Mouse (Mus musculus) layer of hippocampus, postnatal 36 days (tissue): Measurements from ENCODE around the gene Fbxw8. TPM values are rescaled to one million over a fixed set of nuclear protein-coding genes. Genes with fewer than 3 reads are reported as not detected.

ENCODE experiments used
- DNase-seq, 2 experiments: peaks; one replicate each; pipeline ENCODE4 v3.0.0; 2022
- total RNA-seq, 2 experiments: library from RNA; stranded (reverse); gene quantifications; 2 replicates each; pipeline ENCODE4 v1.2.3; 2021

Fbxw8 gene
- total RNA-seq, 2 experiments from 2014 or later: 35.2 to 37.7 TPM

DNA sequence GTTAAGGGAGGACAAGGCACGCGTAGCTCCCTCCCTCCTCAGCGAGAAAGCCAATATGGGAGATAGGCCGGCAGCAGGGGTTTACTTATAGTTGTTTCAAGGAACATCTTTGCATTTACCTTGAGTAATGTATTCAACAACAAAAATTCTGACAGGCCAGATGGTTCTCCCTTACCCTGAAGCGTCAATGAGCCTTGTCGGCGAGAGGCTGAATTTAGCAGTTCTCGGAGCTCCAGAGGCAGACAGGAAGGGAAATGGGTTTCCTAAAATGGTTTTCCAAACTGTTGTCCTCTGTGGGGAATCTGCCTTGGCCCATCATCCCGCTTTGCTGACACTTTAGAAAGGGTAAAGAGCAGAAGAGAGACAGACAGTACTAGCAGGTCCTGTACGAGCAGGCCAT, 48.6 kb downstream of the Fbxw8 start:
- DNase-seq: no peak

DNA sequence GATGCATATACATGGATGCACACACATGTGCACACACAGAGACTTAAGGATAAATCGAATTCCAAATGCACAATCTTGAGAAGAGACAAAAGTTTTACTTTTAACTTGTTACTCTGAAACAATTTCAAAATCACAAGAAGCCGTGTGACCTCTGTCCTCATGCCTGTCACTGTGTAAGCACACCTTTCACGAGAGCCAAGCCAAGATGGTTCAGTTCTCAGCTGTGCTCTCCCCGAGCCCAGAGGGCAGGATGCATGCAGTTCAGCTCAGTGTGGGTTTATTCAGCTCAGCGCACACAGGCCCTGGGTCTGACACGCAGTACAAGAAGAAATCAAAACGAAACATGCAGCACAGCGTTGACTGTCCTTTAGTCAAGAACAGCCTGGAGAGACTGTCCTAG, 49.7 kb downstream of the Fbxw8 start:
- DNase-seq: no peak

DNA sequence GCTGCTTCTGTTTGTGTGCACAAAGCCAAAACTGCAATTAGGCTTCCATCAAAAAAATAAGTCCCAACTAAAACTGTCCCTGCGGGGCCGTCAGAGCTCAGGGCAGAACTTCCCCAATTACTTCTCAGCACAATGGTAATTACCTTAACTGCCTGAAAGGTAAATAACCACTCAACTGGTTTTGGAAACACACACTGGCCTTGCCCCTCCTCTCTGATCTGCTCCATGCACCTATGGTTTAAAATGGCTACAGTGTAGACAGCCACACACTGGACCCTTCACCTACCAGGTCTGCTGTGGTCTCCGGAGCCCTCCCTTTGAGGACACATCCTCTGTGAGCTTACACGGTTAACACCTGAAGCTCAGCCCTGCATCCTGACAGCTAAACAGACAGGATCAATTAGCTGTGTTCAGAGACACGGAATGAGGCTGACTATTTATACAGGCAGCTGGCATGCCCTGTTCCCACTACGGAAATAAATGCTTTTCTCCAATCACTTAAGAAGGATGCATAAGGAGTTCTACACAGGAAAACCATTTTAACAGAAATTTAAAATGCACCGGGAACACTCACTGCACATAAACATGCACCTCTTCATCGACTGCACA, 55.3 kb downstream of the Fbxw8 start:
- no peak for DNase-seq

DNA sequence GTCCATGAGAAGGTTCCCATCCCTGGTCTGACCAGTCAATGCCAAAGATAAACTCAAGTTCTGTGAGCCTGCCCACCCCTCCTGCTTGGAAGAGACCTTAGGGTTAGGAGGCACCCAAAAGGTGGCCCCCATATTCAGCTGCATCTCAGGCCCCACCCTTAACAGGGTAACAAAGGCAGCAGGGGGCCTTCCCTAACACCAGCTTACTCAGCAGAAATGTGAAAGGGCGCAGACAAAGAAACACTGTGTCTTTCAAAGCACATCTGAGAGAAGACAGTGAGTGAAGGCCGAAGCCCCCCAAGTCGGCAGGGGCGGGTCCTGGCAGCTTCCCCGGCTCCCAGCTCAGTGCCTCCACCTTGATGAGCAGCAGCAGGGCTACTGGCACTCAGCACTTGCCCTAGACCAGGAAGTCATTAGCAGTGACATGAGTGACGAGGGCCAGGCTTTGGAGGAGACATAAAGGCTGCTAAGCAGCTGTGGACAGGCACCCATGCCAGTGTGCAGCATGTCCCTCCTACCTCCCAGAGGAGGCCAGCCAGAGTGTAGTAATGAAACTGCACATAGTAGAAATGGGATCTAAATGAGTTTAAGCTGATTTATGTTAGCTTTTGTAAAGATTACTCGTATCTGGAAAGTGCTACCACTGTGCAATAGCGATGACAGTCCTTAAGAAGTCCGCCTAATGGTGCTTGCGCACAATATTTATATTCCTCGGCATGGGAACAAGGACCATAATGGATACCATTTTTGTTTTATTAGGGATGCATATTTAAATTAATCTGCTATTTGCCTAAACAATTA, 56.0 kb downstream of the Fbxw8 start:
- DNase-seq: no peak

DNA sequence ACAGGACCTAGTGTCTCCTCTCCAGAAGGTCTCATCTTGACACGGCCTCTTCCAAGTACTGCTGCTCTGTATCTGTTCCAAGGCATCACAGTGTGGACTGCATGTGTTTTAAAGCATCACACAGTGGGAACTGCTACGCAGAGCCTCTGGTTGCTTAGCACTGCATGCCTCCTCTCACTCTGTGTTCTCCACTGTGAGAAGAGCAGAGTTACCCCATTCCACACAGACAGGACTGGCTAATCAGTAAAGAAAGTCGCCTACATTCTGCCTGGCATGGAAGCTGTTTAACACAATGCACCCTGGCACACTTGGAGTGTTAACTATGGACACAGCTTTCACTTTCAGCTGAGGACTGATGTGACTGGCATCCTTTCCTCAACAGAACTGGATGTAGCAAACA, 58.9 kb downstream of the Fbxw8 start:
- no peak for DNase-seq

DNA sequence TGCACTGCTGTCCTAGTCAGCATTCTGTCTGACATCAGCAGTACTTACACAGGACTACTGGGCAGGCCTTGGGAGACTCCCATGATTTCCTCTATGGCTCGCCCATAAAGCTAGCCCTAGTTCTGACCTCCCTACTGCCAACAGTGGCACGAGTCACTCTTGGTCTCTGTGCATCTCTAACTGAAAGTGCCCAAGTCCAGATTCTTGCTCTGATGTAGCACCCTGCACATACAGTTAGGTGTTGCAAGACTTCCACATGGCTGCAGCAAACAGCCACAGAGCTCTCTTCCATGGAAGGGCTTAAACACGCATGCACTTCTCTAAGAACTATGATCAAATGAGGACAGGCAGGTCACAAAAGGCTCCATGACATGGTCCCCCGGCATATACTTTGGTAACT, 59.4 kb downstream of the Fbxw8 start:
- no peak for DNase-seq

DNA sequence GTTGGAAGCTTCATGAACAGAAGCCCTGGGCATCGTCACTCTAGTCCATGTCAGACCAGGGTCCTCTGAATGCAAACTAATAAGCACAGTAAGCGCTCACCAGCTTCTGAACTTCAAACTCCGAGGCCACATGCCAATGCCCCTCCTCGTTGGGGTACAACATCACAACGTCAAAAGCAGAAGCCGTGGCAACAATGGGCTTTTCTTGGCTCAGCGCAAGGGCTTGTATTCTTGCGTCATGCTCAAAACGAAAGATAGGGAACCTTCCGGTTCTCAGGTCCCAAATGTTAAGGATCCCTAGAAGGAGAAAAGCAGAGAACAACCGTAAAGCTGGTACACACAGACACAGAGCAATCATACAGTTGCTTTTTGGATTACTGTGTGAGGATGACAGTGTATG, 59.8 kb downstream of the Fbxw8 start:
- DNase-seq: no peak

DNA sequence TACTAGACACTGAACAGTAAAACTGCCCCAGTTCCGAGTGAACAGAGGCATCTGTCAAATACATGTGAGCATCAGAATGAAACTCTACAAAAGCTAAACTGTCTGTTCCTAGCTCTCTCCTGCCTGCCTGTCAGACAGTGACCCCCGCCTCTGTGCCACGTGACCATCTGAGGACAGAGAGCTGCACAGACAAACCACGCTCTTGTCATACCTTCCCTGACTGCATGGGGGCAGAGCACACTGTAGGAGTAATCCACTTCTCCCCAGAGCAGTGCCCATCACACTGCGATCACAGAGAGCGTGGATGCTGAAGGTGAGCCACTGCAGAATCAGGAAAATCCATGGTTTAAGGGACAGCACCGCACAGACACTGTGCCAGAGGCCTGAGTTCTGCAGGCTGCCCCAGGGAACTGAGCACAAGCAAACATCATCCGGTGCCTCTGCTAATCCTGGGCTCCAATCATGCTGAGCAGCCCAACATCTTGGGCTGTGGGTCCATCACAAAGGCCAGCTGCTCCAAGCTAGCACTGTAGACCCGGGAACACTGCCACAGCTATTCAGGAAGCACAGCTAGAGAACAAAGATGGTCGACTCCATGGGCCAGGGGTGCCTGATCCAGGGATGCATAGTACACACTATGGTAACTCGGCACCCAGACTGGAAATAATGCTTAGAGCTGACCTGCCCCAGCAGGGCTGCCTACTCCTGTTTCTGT, 61.8 kb downstream of the Fbxw8 start:
- no peak for DNase-seq

DNA sequence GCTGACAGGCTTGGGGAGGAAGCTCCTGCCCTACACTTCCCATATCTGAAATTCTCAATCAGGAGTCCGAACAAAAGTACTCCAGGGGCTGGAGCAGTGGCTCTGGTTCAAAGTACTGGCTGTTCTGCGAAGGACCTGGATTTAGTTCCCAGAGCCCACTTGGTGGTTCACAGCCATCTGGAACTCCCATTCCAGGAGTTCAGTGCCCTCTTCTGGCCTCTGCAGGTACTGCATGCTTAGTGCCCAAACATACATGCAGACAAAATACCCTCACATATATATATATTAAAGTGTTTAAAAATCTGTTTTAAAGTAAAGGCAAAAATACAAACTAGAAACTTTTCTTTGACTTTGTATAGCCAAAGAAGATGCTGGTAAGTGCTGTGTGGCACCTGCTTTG, 64.4 kb downstream of the Fbxw8 start:
- DNase-seq: no peak

DNA sequence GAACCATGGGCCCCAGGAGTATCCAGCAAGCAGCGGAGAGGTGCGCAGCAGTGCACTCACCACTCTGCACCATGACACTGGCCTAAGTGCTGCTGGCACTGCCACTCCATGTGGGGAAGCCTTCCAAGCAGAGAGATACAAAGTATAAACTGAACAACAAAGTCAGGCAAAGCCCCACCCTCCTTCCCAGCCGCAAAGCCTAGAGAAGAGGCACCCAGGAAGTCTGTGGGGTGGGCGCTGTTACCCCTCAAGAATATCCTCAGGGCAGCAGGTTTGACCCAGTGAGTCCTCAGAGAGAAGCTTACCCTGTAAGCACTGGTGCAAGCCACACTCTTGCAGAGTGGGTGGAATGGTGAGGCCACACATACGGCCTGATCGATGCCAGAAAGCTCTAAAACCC, 65.2 kb downstream of the Fbxw8 start:
- DNase-seq: no peak

DNA sequence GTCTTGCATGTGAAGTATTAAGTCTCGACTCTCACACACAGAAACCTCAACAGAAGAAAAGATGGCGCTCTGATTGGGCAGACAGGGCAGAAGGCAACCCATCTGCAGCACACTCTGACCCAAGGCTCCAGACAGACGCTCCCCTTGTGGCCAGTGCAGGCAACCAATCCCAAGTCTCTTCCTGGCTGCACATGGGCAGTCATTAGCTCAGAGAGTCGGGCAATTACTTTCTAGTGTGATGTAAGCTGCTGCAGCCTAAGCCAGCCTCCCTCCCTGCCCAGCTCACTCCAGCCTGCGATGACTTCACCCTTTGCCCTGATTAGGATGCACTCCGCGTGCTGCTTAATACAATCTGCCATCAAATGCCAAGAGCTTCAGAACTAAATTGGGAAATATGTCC, 66.2 kb downstream of the Fbxw8 start:
- DNase-seq: peak in 1 of 2 experiments; percentile 59

DNA sequence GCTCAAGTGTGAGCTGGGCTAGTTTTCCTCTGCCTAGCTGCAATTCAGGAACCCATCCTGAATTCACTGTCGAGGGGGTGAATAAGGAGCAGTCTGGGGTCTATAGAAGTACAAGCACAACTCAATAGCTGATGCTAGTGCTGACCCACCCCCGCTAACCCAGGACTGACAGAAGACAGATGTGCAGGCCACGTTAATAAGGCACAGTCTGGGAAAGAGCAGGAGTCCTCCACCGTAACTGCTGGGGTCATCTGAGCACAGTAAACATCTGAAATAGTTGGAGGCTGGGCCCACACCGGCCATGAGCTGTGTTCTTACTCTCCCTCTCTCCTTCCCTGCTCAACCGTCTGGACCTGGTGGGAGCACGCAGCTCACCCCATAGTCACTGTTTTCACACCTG, 68.3 kb downstream of the Fbxw8 start:
- no peak for DNase-seq

DNA sequence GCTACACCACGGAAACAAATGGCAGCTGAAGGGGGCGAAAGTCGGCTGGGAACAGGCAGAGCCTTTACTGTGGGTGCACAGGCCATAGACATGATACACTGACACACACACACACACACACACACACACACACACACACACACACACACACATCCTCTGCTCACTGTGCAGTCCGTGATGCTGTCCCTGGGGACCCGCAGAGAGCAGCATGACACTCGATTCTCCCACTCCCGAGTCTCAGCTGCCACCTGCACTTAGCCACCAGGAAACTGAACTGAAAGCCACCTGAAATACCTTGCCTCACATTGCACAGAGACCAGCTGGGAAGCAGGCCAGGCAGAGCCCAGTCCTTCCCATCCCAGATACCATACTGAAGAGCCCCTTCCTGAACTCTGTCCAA, 70.0 kb downstream of the Fbxw8 start:
- no peak for DNase-seq

DNA sequence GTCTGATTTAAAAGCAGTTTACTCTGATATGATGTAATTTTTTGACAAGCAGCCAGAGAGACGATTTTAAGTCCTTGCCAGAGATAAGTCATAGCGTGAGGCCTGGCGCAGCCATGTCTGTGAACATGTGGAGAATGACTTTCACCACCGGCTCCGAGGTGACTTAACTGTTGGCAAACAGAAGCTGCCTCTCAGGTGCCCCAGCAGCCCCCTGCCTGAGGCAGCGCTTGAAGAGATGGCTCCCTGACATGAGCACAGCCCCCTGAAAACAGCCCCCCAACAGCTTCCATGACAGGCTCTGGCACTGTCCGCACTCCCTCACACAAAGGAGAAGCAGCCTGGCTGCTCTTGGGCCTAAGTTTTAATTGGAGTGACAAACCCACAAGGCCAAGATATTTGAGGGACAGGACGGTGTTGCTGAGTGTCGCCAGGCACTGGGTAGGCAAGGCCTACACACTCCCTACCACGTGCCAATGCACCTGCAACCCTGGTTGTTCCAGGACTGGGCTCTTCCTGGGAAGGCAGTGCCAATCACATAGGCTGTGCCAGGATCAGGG, 71.0 kb downstream of the Fbxw8 start:
- no peak for DNase-seq

DNA sequence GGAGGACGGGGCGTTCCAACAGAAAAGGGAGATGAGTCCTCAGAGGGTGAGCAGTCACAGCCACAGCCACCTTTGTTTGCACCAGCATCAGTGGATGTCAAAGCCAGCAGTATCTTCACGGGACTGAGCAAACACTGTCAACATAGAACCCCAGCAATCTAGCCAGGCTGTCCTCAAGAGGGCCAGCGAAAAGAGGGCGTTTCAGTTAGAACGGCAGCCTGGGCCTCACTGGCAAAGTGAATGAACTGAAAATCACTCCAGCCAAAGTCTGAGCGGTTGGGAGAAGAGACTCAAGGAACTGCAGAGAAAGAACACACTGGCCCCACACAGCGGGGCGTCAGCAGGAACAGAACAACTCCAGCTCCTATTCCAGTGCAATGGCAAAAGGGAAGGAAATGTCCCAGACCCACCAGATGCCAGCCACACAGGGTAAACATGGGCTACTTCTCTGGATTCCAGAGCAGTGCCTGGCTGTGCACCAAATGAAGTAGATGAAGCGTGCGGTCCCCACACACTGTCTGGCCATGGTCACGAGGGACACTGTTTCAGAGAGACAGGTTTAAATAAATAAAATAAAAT, 72.1 kb downstream of the Fbxw8 start:
- peak in 1 of 2 experiments; percentile 58 for DNase-seq

DNA sequence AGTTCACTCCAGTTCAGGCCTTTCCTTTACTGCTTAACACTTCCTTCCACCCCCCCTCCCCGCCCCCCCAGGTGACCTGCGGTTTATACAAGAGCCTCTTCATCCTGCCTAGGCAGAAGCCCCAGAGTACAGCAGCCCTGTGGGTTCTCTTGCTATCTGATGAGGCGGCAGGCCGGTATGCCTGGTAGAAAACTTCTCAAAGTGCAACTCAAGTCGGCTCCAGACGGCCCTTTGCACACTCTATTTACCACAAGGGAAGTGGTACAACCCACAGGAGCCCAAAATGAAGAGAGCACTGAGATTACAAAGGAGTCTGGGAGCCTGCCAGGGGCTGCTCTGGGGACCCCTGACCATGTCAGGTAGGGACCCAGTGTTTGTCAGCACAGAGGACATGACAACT, 73.3 kb downstream of the Fbxw8 start:
- DNase-seq: no peak

DNA sequence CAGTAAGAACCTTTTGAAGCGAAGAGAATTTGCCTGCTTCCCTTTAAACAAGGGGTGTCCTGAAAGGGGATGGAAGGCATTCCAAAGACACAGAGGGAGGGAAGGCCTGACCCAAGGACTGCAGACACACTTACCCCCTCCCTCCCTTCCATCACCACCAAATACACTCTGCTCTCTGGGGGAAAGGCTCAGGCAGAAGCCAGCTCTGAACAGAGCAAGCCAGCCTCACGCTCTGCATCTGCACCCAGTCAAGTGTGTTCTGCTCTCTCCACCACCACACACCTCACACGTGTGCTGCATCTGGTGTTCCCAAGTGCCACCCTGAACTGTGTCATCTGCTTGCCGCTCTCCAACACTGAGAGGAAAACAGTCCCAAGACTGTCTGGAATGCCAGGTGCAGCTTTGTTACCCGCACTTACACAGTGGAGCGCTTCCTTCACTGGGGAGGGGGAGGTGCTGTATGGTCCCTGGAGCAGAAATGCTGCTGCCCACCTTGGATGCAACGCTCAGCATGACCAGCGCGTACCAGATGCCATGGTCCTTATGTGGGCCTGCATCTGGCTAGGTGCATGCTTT, 73.8 kb downstream of the Fbxw8 start:
- DNase-seq: no peak

DNA sequence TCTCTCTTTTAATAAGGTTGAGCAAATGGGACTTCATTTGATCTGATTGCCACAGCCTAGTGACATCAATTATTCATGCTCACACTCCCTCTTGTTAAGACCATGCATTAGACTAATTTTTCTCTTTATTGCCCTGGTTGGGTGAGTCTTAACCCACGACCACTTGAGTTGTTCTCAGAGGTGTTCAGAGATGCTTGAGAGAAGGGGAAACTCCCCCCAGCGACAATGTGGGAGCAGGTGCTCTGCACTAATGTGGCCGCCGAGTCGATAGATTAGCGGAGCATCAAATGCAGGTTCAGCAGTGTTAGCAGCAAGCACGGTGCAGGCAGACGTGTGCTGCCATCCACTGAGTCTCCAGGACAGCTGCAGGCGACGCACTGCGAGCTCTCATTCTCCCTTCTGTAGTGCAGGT, 75.4 kb downstream of the Fbxw8 start:
- no peak for DNase-seq

DNA sequence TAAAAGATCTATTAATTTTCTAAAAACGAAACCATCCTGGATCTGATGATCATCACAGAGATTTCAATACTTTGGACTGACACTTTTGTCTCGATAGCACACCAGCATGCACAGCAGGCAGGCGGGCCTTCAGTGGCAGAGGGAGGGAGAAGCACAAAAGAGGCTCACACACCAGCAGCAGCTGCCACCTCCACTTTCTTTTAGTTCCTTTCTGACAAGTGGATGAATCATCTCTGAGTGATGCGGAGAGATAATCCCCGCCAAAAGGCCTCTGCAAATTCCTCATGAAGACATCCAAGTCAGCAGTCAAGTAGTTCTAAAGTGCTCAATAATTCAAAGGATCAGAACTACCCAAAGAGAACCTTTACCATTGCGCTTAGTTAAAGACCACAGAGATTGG, 75.9 kb downstream of the Fbxw8 start:
- DNase-seq: no peak

DNA sequence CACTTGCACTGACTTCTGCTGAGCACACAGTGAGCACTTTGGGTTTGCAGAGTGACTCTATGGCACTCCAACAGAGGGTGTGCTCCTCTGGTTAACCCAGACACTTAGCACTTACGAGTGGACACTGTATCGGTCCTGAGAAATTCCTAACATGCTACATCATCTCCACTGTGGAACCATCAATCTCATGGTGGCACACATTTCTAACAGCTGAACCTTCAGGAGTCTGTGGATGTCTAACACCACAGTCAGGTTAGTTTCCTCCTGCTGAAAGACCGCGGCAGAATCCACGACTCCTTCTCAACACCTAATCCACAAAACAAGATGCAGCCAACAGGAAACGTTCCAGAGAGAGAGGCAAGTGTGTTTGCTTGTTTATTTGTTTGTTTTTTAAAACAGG, 76.7 kb downstream of the Fbxw8 start:
- no peak for DNase-seq

DNA sequence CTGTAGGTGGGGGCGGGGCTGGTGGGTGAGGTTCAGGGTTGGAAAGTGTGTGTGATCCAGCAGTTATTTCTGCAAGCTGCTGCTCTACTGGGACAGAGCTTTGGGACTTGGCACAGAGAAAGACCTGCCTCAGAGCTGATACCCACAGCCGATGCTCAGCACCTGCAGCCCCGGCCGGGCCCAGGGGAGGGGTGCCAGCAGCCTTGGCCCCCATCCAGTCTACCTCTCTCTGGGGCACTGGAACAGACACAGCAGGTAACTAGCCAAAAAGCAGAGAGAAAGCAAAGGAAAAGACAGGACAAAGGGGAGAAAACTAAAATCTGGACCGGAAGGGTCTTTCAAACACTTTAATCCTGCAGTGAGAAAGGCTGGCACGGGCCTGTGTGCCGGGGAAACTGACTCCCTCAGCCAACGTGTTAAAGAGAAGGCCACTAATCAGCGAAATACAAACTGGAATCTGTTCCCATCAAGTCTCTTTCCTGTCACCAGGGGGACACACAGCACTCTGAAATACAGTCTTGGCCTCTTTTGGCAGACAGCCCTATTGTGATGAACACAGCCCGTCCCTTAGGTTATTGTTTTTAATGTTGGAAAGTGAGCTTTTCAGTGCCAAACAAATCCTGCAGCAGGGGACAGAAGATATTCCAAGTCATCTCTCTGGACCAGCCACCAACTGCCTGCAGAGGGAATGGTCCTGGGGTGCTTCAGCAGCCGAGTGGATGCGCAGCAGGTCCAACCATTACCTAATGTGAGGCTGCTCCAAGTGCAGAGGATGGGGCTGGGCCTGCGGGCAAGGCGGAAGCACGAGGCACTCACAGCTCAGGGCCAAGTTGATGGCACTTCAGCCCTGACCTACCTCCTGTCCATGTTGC, 78.3 kb downstream of the Fbxw8 start:
- no peak for DNase-seq
